Mouse (Mus musculus) erythroblast, adult 5-6 weeks (primary cell): ENCODE measurements around the gene Abcb1b. TPM values are rescaled to one million over a fixed set of nuclear protein-coding genes. Genes with fewer than 3 reads are reported as not detected.

ENCODE experiments used
- total RNA-seq, 2 experiments: library from RNA; stranded (forward) in 1 of 2; stranded (reverse) in 1 of 2; fragments of 150-400 nt in 1 of 2; fragments of 200-764, 138-1000 nt in 1 of 2; gene quantifications; 2 replicates each; pipeline versions ENCODE4 v1.2.3 to v1.2.4; 2015 to 2017; ENCODE audit warnings: low replicate concordance in 2 of 2

The Abcb1b gene
- total RNA-seq, 2 experiments from 2014 or later: 0.58 to 0.60 TPM

Other genes with a start within 250 kb of the Abcb1b start
- not detected in 2 replicates for gene Rundc3b, start 175.2 kb upstream of the Abcb1b start, total RNA-seq (2015; ENCODE audit: low replicate concordance)
- 0.56 TPM in 1 of 2 replicates, not detected in the other for gene Rundc3b, start 175.2 kb upstream of the Abcb1b start, total RNA-seq (2017; ENCODE audit: low replicate concordance)
- gene Abcb1a, start 138.1 kb upstream of the Abcb1b start, total RNA-seq (2015; ENCODE audit: low replicate concordance): not detected in 2 replicates
- 0.34 TPM in 1 of 2 replicates, not detected in the other for gene Abcb1a, start 138.1 kb upstream of the Abcb1b start, total RNA-seq (2017; ENCODE audit: low replicate concordance)
- gene Abcb4, start 95.6 kb downstream of the Abcb1b start, total RNA-seq (2015; ENCODE audit: low replicate concordance): 169 and 174 TPM in 2 replicates
- 418 and 429 TPM in 2 replicates for gene Abcb4, start 95.6 kb downstream of the Abcb1b start, total RNA-seq (2017; ENCODE audit: low replicate concordance)
- gene Crot, start 199.2 kb downstream of the Abcb1b start, total RNA-seq (2015; ENCODE audit: low replicate concordance): 8.8 and 18.2 TPM in 2 replicates
- gene Crot, start 199.2 kb downstream of the Abcb1b start, total RNA-seq (2017; ENCODE audit: low replicate concordance): 6.0 and 11.3 TPM in 2 replicates